Mouse (Mus musculus) gastrocnemius, postnatal 10 days (tissue): Measurements from ENCODE around the gene Ddx27. TPM values are rescaled to one million over a fixed set of nuclear protein-coding genes. Genes with fewer than 3 reads are reported as not detected.
A peak's percentile ranks its signal among the peaks of the same experiment; 100 is the strongest.

Experiments used
- DNase-seq: peaks from one replicate; pipeline ENCODE4 v3.0.0; 2021; ENCODE audit warnings: mixed read lengths
- total RNA-seq, 2 experiments: library from RNA; stranded (reverse); gene quantifications; 2 replicates each; pipeline ENCODE4 v1.2.3; 2021

Ddx27 gene
- total RNA-seq, 2 experiments from 2014 or later = 11.9 to 16.9 TPM

DNA sequence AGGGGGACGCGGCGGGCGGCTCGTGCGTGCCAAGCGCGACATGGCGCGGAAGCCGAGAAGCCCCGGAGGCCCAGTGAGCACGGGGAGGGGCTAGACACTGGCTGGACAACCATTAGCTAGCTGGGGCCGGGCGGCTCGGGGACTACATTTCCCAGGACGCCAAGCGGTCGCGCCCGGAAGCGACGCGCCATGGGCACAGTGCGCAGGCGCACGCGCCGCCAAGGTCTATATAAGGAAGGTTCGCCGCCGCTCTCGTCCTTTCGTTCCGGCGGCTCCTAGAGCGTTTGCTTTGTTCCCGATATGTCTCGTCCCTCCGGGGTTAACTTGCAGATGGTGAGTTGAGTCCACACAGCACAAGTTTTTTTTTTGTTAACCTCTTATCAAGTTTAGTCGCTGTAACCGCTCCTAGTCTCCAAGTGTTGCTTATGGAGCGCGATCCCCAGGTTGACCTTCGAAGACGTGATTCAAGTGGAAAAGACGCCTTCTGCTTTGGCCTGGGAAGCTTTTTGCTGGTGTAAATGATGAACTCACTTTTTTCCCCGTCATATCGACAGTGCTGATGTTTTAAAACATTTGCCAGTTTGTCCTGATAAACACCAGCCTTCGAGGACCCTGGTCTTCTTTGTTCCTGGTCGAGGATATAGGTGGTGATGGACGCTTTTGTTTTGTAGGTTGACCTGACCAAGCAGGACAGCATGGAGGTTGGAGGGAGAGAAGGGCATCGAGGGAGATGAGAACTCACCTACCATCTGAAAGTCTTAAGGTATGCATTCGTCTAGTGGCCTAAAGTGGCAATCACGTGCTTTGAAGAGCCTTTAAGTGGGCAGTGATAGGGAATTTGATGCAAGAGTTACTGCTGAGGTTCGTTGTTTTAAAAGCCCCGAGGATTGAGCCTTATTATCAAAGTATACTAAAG lies 48.2 kb downstream of the Ddx27 start, which contains the start of gene Znfx1:
Gene Znfx1, minus strand, starts transcription at position 51 of the 916 bp plus-strand sequence.
- DNase-seq = peak; percentile 99

DNA sequence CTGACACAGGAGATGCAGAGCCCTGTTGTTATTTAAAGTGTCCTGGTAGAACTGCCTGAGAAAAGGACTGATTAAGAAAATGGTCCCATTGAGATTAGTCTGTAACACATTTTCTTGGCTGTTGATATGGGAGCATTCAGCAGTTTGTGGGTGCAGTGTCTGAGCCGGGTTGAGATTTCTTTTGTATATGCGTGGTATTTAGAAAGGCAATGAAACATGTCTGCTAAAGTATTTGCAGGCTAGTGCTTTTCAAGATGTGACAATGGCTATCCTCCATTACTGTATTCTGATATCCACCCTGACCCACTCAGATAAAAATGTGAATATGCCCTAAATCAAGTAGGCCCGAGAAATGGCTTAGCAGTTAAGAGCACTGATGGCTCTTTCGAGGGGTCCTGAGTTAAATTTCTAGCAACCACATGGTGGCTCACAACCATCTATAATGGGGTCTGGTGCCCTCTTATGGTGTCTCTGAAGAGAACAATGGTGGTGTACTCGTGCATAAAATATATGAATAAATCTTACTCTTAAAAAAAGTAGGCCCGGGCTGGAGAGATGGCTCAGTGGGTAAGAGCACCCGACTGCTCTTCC lies 49.0 kb downstream of the Ddx27 start:
- no peak for DNase-seq

DNA sequence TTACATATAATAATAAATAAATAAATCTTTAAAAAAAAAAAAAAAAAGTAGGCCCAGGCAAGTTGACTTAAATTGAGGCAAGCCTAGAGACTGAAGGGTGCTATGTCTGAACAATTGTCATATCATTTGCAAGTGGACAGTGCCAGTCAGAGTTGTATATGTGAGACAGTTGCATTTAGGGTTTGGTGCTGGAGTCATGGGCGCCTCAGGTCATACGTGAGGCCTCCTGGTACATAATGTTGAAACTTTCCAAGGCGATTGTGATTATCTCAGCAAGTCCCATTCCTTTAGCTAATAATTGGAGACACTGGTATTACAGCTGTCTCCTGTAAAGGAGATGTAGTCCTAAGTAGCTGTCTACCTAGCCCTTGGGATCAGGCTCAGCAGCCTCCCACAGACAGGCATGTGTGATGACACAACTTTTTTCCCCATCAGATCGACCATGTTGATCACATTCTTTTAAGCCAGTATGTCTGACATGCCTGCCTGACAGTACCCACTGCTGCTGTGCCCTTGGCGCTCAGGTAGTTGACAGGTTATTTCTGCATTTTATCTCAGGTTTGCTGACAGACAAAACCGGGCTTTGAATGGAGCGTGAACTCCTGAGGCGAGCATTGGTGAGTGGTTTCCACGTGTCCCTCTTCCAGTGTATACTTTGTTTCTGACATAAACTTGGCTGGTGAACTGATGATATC lies 49.8 kb downstream of the Ddx27 start:
- no peak for DNase-seq

DNA sequence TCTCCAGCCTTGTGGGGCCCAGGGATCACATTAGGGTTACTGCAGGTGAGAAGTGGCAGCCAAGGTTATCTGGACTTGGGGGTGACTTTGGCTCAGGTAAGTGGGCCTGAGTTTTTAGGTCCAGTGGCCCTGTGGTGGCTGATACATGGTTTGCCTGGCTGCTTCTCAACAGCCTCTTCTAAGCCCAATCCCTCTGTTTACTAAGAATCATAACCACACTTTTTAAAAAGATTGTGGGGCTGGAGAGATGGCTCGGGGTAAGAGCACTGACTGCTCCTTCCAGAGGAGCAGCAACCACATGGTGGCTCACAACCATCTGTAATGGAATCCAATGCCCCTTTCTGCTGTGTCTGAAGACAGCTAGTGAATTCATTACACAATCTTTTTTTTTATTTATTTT lies 51.0 kb downstream of the Ddx27 start:
- DNase-seq = no peak

DNA sequence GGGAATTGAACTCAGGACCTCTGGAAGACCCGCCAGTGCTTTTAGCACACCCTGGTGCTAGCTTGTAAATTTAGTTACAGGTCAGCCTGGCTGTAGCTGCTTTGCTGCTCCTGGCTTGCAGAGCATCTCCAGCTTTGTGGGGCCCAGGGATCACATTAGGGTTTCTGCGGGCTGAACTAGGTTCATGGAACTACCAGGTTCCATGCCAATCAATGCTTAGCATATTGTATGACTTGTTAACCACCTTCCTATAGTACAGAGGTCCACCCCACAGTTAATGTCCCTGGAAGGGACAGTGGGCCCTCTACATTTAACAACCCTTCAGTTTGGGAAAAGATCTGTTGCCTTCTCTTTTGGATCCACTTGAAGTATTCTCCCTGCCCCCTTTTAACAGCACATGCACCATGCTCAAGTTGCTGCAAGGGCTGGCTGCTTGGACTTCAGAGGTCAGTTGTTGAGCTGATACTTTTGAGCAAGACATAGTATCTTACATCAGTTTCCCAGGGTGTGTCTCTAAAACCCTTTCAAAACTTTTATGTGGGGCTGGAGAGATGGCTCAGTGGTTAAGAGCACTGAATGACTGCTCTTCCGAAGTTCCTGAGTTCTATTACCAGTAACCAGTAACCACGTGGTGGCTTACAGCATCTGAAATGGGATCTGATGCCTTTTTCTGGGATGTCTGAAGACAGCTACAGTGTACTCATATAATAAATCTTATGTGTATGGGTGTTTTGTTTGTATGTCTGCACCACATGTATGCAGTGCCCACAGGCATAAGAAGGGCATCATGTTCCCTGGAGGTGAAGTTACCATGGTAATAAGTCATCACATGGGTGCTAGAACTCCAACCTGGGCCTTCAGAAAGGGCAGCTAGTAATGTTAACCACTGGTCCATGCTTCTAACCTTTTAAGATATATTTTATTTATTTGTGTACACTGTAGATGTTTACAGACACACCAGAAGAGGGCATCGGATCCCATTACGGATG lies 51.8 kb downstream of the Ddx27 start:
- no peak for DNase-seq

DNA sequence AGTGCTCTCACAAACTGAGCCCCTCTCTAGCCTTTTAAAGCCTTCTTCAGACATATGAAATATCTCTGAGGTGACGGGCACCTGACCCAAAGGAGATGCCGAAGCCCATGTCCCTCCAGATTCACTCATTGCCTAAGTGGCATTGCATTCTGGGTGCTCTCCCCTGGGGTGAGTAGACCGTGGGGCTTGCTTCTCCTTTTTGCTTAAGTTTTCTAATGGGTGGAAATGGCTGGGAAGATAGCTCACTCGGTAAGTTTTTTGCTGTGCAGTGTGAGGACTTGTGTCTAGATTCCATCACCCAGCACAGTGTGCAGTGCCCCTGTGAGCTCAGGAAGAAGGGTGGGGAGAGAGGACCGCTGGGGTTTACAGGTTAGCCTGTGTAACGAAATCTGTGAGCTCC lies 52.6 kb downstream of the Ddx27 start:
- DNase-seq = no peak

DNA sequence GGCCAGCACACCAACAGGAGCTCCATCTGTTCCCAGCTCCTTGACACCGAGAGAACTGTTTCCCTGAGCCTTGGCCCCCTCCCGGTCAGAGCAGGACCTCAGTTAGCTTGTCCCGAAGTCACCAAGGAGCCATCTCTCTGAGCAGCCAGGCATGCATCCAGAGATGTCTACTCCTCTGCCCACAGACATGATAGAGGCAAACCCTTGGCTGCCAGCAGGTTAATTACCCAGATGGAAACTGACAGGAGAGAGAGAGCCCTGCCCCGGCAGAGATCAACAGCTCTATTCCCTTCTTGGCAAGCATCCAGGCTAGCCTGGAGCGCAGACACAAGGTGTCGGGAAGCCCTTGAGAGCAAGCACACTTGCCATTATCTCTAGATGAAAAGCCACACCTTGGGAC lies 55.3 kb downstream of the Ddx27 start:
- DNase-seq = no peak

DNA sequence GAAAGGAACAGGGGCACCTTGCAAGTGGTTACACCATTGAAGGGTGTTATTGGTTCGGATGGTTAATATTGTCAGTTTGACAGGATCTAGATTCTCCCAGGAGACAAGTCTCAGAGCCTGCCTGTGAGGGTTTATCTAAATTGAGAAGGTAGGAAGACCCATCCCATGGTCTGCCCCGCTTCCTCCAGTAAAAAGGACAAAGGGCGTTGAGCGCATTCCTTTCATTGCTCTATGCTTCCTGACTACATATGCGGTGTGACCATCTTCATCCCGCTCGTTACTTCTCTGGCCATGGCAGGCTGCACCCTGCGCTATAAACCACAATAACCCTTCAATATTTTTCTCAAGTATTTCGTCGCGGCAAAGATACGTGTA lies 56.3 kb downstream of the Ddx27 start:
- DNase-seq = no peak

DNA sequence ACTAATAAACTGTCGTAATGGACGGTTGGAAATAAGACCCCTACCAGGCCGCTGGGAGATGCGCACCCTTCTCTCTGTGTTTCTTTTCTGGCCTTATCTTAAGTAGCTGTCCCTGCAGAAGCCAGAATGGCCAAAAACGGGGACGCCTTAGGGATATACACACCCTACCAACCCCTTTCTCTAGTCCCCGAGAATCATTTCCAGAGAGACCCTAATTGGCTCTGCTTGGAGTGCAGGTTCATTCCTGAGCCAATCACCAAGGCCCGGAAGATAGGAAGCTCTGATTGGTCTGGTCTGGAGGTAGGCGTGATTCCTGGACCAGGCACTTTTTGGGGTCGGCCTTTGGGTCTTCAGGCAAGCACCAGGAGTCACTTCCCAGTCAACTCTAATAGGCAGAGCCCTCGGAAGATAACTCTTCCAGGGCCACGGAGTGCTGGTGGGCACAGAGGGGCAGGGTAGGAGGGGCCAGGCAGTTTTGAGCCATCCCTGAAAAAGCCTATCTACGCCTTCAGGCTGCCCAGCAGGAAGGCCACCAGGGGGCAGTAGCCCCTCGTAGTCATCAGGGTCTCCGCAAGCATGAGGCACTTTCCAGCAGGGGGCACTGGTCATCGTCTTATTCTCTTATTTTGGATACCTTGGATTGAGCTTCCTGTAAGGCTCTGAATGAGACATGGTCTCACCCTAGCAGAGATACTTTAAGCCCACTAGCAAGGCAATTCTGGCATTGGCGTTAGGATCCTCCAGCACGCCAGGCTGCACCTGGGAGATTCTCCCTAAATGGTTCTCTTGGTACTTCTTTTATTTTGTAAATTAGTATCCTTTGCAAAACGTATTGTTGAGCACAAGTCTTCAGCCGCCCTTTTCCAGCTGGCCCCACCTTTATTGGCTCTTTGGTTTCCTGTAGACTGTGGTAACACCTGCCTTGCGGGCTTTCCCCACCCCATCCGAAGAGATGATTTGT lies 56.9 kb downstream of the Ddx27 start:
- DNase-seq = peak; percentile 98

DNA sequence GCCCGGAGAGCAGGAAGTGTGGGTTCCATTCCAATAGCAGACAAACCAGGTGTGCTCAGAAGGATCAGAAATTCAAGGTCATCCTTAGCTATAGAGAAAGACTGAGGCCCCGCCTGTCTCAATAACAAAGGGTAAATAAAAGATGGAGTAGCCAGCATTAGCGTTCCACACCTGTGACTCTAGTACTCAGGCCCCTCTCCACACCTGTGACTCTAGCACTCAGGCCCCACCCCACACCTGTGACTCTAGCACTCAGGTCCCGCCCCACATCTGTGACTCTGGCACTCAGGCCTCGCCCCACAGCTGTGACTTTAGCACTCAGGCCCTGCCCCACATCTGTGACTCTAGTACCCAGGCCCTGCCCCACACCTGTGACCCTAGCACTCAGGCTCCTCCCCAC lies 59.6 kb downstream of the Ddx27 start:
- no peak for DNase-seq

DNA sequence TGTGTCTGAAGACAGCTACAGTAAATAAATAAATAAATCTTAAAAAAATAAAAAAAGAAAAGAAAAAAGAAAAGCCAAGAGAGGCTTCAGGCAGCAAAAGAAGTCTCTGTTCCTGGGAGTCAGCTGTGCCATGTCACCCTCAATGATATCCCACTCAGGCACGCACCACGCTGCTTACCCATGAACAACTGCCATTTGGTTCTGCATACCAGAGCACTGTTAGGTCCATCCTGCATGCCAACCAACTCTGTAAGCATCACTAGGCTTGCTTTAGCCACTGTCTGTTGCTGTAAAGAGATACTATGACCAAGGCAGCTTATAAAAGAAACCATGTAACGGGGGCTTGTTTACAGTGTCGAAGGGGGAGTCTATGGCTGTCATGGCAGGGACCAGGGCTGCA lies 61.4 kb downstream of the Ddx27 start:
- DNase-seq = no peak

DNA sequence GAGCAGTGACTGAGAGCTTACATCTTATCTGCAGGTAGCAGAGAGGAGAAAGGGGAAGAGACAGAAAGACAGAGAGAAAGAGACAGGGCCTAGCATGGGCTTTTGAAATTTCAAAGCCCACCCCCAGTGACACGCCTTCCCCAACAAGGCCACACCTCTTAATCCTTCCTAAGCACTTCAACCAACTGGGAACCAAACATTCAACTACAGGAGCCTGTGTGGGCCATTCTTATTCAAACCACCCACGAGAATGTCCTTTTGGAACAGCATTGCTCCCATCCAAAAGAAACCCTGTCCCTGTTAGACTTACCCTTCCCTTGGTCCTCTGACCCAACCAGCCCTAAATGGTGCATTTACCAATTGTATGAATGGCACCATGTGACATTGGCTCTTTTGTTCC lies 61.8 kb downstream of the Ddx27 start:
- no peak for DNase-seq

DNA sequence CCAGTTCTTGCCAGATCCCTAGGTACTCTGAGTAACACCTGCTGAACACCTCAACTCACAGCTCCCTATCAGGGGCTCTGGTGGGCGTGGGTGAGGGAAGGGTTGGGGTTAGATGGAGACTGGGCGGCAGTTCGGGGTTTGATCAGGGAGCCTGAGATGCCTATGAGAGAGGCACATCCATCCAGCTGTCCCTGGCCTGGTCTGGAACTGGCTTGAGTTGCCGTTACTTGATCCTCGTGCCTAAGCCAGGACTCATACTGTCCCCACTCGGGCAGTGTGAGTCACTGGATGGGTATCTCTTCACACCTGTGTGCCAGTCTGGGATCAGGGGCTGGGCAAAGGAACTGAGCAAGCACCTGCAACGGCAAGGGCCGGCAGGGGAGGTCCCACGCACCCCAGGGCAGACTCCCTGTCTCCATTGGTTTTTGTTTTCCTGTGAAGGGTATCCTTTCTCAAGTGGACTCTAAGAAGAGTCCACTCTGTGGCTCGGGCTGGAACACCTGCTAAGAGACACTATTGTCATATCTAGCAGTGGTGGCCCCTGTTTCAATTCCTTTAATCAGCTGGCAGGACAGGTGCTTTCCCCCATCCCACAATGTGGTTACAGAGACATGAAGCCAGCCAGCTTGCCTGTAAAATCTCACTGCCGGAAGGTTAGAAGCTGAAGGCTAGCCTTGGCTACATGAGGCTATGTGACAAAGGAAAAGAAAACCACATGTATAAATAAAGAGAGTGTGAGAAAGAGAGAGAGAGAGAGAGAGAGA lies 62.4 kb downstream of the Ddx27 start:
- DNase-seq = no peak

DNA sequence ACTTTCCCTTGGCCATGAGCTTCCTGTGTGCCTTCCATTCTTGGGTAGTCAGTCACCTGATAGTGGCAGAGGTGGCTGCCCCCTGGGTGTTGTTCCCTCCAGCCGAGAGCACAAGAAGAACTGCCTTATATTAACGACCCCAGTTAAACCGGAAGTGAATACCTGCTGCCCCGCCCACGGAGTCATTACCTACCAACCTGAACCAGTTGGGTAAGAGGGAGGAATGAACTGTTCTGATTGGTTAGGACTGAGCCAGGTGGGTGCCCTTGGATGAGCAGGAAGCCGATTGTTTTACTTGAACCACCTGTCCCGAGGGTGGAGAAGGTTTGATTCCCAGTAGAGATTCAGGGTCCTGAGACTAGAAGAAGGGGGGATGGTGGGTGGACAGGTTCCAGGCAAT lies 63.5 kb downstream of the Ddx27 start:
- no peak for DNase-seq

DNA sequence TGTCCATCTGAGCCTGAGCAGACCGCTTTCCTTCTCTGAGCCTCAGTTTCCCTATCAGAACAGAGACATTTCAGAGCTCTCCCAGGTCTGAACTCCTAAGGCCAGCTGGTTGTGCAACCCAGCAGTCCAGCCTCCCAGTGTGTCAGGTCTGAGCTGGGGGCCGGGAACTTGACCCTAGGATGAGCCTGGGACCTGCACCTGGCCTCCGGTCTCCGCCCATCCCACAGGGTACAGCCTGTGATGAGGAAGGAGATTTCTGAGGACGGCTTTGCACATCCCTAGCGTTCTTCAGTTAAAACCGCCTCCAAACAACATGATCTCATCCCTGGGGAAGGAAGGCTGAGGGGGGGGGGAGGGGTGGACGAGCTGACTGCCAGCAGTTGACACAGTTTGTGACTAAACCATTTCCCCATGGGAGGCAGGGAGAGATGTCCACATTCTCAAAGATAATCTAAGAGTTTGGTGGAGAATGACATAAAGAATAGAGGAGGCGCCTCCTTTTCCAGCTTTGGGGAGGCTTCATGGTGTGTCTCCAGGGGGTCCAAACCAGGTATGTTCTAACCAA lies 64.0 kb downstream of the Ddx27 start:
- DNase-seq = no peak

DNA sequence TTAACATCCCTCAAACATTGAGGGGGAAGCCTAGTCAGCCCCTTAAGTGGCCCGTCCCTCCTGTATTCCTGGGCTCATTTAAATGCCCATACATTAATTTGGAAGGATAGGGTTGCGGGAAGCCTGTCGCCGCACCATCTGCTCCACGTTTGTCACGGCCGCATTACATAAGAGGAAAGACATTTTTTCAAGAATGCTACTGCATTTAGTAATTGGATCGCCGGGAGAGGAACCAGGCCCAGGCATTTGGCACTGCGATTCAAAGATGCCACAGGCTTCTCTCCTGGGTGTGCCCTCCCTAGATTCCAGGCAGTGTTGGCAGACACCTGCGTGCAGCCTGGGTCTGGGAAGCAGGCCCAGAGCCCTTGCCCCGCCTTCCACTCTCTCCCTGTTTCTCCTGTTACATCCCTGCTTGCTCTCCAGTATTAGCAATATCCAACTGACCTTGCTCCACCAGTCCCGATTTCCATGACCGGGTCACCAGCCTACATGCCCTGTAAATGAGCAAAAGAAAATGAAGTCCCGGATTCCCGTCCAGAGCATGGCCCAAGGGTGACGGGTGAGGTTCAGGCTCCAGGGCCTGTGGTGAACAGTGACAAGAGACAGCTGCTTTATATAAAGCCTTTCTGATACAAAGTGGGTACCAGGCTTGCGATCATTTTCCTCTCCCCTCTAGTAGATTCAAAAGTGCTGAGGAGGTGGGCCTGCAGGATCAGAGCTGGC lies 64.7 kb downstream of the Ddx27 start:
- DNase-seq = peak; percentile 73

DNA sequence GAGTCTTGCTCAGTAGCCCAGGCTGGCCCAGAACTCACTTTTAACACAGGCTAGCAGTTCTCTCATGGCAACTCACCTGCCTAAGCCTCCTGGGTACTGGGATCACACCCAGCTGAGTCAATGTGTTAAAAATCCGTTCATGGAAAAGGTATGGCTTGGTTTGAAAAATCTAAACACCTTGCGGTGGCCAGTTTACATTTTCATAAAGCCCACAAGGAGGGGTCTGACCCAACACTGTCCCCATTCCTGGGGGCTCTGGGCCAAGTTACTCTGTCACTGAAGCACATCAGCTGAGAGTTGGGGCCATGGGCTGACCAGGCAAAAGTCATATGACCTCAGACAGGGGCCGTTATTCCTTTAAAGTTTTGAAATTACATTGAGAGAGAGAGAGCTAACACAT lies 65.4 kb downstream of the Ddx27 start:
- no peak for DNase-seq

DNA sequence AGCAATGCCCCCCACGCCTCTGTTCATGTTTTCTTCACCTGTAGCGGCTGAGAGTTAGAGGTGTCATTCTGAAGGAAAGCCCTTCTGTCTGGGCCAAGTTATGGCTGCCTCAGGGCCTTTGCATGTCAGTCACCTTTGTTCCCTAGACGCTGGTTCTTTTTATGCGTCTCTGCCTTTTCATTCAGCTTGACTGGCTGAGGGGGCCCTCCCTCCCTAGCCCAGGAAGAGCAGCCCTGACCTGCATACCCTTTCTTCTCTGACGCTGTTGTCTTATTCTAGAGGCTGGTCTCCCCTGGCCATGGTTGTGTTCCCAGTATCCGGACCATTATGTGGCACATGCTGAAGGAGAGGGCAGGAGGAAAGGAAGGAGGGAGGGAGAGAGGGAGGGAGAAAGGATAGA lies 66.1 kb downstream of the Ddx27 start:
- DNase-seq = no peak

DNA sequence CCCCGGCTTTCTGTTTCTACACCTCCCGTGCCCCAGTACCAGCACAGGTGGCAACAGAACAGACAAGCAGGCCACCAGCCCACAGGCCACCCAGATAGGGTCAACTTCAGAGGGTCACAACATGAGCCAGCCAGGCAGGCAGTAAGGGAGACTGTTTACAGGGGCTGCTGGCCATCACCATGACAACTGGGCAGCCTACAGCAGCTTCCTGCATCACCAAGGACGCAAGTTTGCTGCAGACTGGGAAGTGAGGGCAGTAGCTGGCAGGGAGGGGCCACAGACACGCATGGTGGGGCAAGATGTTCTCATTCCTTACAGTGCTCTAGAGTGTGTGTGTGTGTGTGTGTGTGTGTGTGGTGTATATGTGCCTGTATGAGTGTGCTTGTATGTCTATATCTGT lies 66.6 kb downstream of the Ddx27 start:
- no peak for DNase-seq
